Mouse (Mus musculus): ENCODE data around the gene Ift88. TPM values are rescaled to one million over a fixed set of nuclear protein-coding genes. Genes with fewer than 3 reads are reported as not detected.
"Not testable (repeated sequence)": the region's sequence is repeated elsewhere in the genome, so short reads cannot be mapped to it uniquely, and the experiment has no call there.

The Ift88 gene
- polyA plus RNA-seq, 1 experiment from 2014 or later, result 1.4 TPM

DNA sequence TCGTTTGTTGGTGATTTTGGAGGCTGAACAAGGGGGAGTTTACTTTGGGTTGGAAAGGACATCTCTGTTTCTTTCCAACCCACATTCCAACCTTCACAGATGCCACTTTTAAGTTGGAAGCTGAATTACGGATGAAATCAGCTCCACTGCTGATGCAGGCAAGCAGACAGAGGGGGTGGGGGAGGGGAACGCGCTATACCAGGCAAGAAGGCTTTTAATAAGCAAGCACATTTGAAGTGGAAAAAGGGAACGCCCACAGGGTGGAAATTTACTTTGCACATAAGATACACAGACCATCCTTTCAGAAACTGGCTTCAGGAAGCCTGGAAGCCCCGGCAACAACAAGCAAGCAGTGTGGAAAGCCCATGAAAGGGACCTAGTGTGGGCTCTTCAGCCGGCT is 11.7 kb upstream of the Ift88 start:
- WGBS (ENCODE audit: insufficient replicate concordance), result 55% methylated on average over 7 of the region's 7 CpGs

DNA sequence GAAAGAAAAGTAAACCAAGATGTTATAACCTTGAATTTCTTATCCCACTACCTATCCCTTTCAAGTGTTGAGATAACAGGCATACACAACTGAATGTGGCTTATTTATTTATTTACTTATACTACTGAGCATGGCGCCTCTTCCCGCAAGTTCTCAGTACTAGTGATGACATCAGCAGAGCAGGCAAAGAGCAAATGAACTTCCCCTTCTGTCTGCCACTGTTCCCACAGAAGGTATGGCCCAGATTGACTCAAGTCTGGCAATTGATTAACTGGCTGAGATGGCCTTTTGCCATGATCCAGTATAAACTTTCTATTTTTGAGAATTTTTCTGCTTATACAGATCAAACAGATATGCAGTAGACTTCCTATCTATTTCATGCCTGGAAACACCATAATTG is 6.7 kb upstream of the Ift88 start:
- WGBS (ENCODE audit: insufficient replicate concordance), result 60% methylated on average over 2 of the region's 2 CpGs
- no peak overlapping the region for H3K9ac ChIP-seq (ENCODE audit: low read depth, low read length)
- no peak overlapping the region for H3K4me2 ChIP-seq (ENCODE audit: low read depth, low read length)
- H3K27ac ChIP-seq (ENCODE audit: low read length), result no peak overlapping the region
- no peaks in the 10 kb centered on the region for H3K9me3 ChIP-seq (replicated peaks; ENCODE audit: control insufficient read depth, low read length)
- no peaks in the 10 kb centered on the region for H3K36me3 ChIP-seq (ENCODE audit: control insufficient read depth, insufficient read depth)
- ATAC-seq (ENCODE audit: low read depth), result peak; percentile 48; the same call in 1 of the 2 replicates
- no peaks in the 10 kb centered on the region for H3K4me1 ChIP-seq (ENCODE audit: control insufficient read depth, low read depth, low read length)
- H3K4me3 ChIP-seq (ENCODE audit: low read depth, low read length), result no peak overlapping the region
- no peaks in the 10 kb centered on the region for H3K27me3 ChIP-seq (ENCODE audit: control insufficient read depth, insufficient read depth, low read depth, low read length)

More for the DNA sequence above, 11.7 kb upstream of the Ift88 start:
- Histone ChIP-seq H3K27me3 (ENCODE audit: control insufficient read depth, insufficient read depth, low read depth, low read length) (no peaks in the 10 kb centered on the region), H3K9me3 (replicated peaks; ENCODE audit: control insufficient read depth, low read length) (no peaks in the 10 kb centered on the region), H3K36me3 (ENCODE audit: control insufficient read depth, insufficient read depth) (no peaks in the 10 kb centered on the region), H3K27ac (ENCODE audit: low read length) (no peak overlapping the region), H3K9ac (ENCODE audit: low read depth, low read length) (no peak overlapping the region), H3K4me3 (ENCODE audit: low read depth, low read length) (no peak overlapping the region), H3K4me1 (ENCODE audit: control insufficient read depth, low read depth, low read length) (no peaks in the 10 kb centered on the region; the same call in 1 of the 2 replicates), H3K4me2 (ENCODE audit: low read depth, low read length) (no peak overlapping the region)
- ATAC-seq (ENCODE audit: low read depth), result no peak

DNA sequence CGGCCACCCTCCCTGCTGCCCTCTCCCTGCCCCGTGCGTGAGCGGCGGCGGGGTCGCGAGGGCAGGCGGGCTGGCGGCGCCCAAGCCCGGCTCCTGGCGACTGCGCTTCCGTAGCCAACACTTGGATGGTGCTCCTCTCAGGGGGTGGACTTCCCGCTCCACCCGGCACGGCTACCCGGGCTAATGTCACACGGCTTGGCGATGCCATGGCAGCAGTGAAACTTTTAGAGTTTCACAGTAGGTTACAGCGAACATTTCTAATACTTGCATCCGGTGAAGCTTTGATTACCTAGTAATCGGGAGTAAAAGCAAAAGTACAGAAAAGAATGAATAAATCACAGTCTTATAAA is 325 bp downstream of the Ift88 start:
- H3K36me3 ChIP-seq (ENCODE audit: control insufficient read depth, insufficient read depth), result no peaks in the 10 kb centered on the region
- H3K27ac ChIP-seq (ENCODE audit: low read length), result no peak overlapping the region
- peak overlapping the region; percentile 87 for H3K4me3 ChIP-seq (ENCODE audit: low read depth, low read length)
- ATAC-seq (ENCODE audit: low read depth), result peak; percentile 56; the same call in 1 of the 2 replicates
- 0 out of 2 replicates have a peak, but pooled peaks cover 2% of the 10 kb centered on the region for H3K4me1 ChIP-seq (ENCODE audit: control insufficient read depth, low read depth, low read length)
- no peaks in the 10 kb centered on the region for H3K9me3 ChIP-seq (replicated peaks; ENCODE audit: control insufficient read depth, low read length)
- WGBS (ENCODE audit: insufficient replicate concordance), result under 1% methylated on average over 24 of the region's 24 CpGs
- H3K4me2 ChIP-seq (ENCODE audit: low read depth, low read length), result peak overlapping the region; percentile 97
- peak overlapping the region; percentile 80 for H3K9ac ChIP-seq (ENCODE audit: low read depth, low read length)
- no peaks in the 10 kb centered on the region for H3K27me3 ChIP-seq (ENCODE audit: control insufficient read depth, insufficient read depth, low read depth, low read length)

DNA sequence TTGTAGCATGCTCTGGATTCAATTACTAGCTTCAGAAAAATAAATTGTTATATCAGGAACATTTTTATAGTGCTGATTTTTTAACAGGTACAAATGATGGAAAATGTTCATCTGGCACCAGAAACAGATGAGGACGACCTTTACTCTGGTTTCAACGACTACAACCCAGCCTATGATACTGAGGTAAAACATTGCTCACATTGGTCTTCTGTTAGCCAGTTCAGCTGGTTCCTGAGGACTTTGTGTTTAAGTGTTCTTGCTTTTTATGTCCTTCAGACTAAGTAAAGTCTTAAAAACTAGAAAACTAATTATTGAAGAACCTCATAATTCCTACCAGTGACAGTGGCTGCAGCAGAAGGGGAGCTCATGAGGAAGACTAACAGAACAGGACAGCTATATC is 6.6 kb downstream of the Ift88 start:
- no peak overlapping the region for H3K4me3 ChIP-seq (ENCODE audit: low read depth, low read length)
- no peaks in the 10 kb centered on the region for H3K9me3 ChIP-seq (replicated peaks; ENCODE audit: control insufficient read depth, low read length)
- no peak overlapping the region for H3K4me2 ChIP-seq (ENCODE audit: low read depth, low read length)
- WGBS (ENCODE audit: insufficient replicate concordance), result 62% methylated on average over 2 of the region's 2 CpGs
- ATAC-seq (ENCODE audit: low read depth), result no peak
- no peaks in the 10 kb centered on the region for H3K36me3 ChIP-seq (ENCODE audit: control insufficient read depth, insufficient read depth)
- H3K27ac ChIP-seq (ENCODE audit: low read length), result no peak overlapping the region
- no peaks in the 10 kb centered on the region for H3K27me3 ChIP-seq (ENCODE audit: control insufficient read depth, insufficient read depth, low read depth, low read length)
- no peaks in the 10 kb centered on the region for H3K4me1 ChIP-seq (ENCODE audit: control insufficient read depth, low read depth, low read length)
- no peak overlapping the region for H3K9ac ChIP-seq (ENCODE audit: low read depth, low read length)

DNA sequence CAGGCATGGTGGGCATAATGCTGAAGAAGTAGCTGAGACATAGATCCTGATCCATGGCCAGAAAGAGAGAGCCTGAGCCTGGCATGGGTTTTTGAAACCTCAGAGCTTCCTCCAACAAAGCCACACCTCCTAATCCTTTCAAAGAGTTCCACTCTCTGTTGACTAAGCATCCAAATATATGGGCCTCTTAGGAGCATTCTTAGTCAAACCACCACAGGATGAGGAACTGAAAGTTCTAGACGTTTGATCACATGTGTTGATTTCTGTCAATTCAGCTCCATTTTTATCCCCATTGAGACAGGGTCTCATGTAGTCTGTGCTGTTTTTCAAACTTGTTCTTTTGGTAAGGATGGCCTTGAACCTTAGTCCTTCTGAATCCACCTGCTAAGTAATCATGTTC is 28.7 kb downstream of the Ift88 start:
- H3K4me3 ChIP-seq (ENCODE audit: low read depth, low read length), result no peak overlapping the region
- no peaks in the 10 kb centered on the region for H3K4me1 ChIP-seq (ENCODE audit: control insufficient read depth, low read depth, low read length)
- H3K9ac ChIP-seq (ENCODE audit: low read depth, low read length), result no peak overlapping the region
- no peak for ATAC-seq (ENCODE audit: low read depth)
- H3K9me3 ChIP-seq (replicated peaks; ENCODE audit: control insufficient read depth, low read length), result no peaks in the 10 kb centered on the region
- H3K27me3 ChIP-seq (ENCODE audit: control insufficient read depth, insufficient read depth, low read depth, low read length), result no peaks in the 10 kb centered on the region
- 32% methylated on average over 1 of the region's 1 CpGs for WGBS (ENCODE audit: insufficient replicate concordance)
- H3K27ac ChIP-seq (ENCODE audit: low read length), result no peak overlapping the region
- no peak overlapping the region for H3K4me2 ChIP-seq (ENCODE audit: low read depth, low read length)
- H3K36me3 ChIP-seq (ENCODE audit: control insufficient read depth, insufficient read depth), result no peaks in the 10 kb centered on the region

DNA sequence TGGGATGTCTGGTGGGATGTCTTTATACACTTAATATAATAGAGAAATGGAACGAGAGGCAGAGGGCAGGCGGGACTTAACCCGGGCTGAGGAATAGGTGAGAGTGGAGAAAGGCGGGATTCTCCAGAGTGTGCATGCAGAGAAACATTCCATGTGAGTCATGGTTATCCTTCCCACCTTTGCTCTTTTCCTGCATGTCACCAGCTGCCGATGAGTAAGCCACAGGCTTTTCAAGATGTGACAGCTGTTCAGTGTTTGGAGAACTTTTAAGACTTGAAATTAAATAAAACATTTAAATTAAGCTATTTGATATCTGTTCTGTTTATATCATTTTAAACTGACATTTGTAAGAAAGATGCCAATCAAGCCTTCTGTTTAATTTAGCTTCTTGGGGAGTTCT is 36.0 kb downstream of the Ift88 start:
- Histone ChIP-seq H3K4me1 (ENCODE audit: control insufficient read depth, low read depth, low read length) (no peaks in the 10 kb centered on the region), H3K36me3 (ENCODE audit: control insufficient read depth, insufficient read depth) (no peaks in the 10 kb centered on the region), H3K9ac (ENCODE audit: low read depth, low read length) (no peak overlapping the region), H3K4me3 (ENCODE audit: low read depth, low read length) (no peak overlapping the region), H3K27ac (ENCODE audit: low read length) (no peak overlapping the region), H3K27me3 (ENCODE audit: control insufficient read depth, insufficient read depth, low read depth, low read length) (no peaks in the 10 kb centered on the region), H3K4me2 (ENCODE audit: low read depth, low read length) (no peak overlapping the region), H3K9me3 (replicated peaks; ENCODE audit: control insufficient read depth, low read length) (no peaks in the 10 kb centered on the region)
- WGBS (ENCODE audit: insufficient replicate concordance), result 72% methylated on average over 5 of the region's 5 CpGs
- ATAC-seq (ENCODE audit: low read depth), result no peak

DNA sequence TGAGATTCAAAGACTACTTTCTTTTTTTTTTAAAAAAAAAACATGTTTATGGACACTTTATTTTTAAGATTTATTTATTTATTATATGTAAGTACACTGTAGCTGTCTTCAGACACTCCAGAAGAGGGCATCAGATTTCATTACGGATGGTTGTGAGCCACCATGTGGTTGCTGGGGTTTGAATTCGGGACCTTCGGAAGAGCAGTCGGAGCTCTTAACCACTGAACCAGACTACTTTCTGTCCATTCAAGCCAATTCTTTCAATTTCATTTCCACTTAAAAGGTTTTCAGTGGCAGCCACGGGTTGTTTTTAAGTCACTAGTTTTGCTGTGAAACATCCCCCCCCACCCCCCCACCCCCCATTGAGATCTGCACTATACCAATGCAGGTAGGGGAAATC is 36.5 kb downstream of the Ift88 start:
- H3K4me2 ChIP-seq (ENCODE audit: low read depth, low read length); ATAC-seq (ENCODE audit: low read depth); H3K9ac ChIP-seq (ENCODE audit: low read depth, low read length); H3K36me3 ChIP-seq (ENCODE audit: control insufficient read depth, insufficient read depth); H3K27ac ChIP-seq (ENCODE audit: low read length); H3K4me3 ChIP-seq (ENCODE audit: low read depth, low read length); H3K27me3 ChIP-seq (ENCODE audit: control insufficient read depth, insufficient read depth, low read depth, low read length); H3K9me3 ChIP-seq (replicated peaks; ENCODE audit: control insufficient read depth, low read length); H3K4me1 ChIP-seq (ENCODE audit: control insufficient read depth, low read depth, low read length): not testable (repeated sequence)
- WGBS (ENCODE audit: insufficient replicate concordance), result 64% methylated on average over 5 of the region's 5 CpGs

DNA sequence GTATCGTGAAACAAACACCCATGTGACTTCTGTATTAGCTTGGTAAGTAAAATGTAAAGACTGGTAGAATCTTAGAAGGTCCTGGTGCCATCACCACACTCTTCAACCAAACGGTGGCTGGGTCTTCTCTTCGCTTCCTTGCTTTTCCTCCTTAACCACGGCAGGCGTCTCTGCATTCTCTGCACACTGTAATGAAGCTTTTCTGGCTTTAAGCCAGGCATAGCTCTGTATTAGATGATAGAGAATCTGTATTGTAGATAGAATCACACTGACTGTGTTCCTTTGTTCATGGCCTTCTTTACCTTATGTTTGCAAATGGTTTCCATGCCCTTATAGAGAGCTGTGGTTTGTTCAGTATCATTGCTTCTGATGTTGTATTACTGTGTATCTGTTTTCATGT is 39.0 kb downstream of the Ift88 start:
- Histone ChIP-seq H3K36me3 (ENCODE audit: control insufficient read depth, insufficient read depth) (no peaks in the 10 kb centered on the region), H3K27ac (ENCODE audit: low read length) (no peak overlapping the region), H3K4me1 (ENCODE audit: control insufficient read depth, low read depth, low read length) (no peaks in the 10 kb centered on the region), H3K9ac (ENCODE audit: low read depth, low read length) (no peak overlapping the region), H3K4me3 (ENCODE audit: low read depth, low read length) (no peak overlapping the region), H3K27me3 (ENCODE audit: control insufficient read depth, insufficient read depth, low read depth, low read length) (no peaks in the 10 kb centered on the region), H3K9me3 (replicated peaks; ENCODE audit: control insufficient read depth, low read length) (no peaks in the 10 kb centered on the region), H3K4me2 (ENCODE audit: low read depth, low read length) (no peak overlapping the region)
- ATAC-seq (ENCODE audit: low read depth), result no peak
- WGBS (ENCODE audit: insufficient replicate concordance), result 59% methylated on average over 5 of the region's 5 CpGs

DNA sequence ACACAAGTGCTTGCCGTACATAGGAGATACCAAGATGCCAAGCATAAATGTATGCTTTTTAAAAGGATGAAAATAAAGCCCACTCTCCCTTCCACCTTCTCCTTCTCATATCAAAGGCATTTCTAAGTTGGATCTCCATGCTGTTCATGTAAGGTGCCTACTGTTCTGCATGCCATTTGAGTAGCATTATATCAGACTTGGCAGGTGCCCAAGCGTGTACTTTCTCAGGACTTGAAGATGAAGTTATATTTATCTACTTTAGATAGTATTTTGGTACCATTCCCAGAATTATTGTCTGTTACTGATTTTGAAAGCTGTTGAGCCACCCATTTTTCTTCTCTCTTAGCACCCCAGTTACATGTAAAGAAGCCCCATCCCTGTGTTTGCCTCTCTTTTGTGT is 51.2 kb downstream of the Ift88 start:
- WGBS (ENCODE audit: insufficient replicate concordance), result 69% methylated on average over 2 of the region's 2 CpGs
- Histone ChIP-seq H3K27me3 (ENCODE audit: control insufficient read depth, insufficient read depth, low read depth, low read length) (no peaks in the 10 kb centered on the region), H3K4me3 (ENCODE audit: low read depth, low read length) (no peak overlapping the region), H3K36me3 (ENCODE audit: control insufficient read depth, insufficient read depth) (no peaks in the 10 kb centered on the region), H3K4me1 (ENCODE audit: control insufficient read depth, low read depth, low read length) (no peaks in the 10 kb centered on the region), H3K4me2 (ENCODE audit: low read depth, low read length) (no peak overlapping the region), H3K9ac (ENCODE audit: low read depth, low read length) (no peak overlapping the region), H3K9me3 (replicated peaks; ENCODE audit: control insufficient read depth, low read length) (no peaks in the 10 kb centered on the region), H3K27ac (ENCODE audit: low read length) (no peak overlapping the region)
- no peak for ATAC-seq (ENCODE audit: low read depth)

DNA sequence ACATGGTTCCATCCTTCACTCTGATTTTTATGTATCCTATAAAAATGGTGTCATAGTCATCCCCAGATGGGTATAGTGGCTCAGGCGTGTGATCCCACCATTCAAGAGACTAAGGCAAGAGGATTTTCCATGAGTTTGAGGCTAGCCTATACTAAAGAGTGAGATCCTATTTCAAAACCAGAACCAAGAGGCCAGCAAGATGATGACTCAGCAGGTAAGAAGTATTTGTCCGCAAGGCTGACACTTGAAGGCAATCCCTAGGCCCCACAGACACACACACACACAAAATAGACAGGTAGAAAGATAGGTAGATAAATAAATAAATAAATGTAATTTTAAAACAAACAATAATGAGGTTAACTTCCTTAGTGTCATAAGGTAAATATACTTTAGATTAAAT is 58.4 kb downstream of the Ift88 start:
- no peaks in the 10 kb centered on the region for H3K27me3 ChIP-seq (ENCODE audit: control insufficient read depth, insufficient read depth, low read depth, low read length)
- H3K4me2 ChIP-seq (ENCODE audit: low read depth, low read length), result no peak overlapping the region
- no peaks in the 10 kb centered on the region for H3K36me3 ChIP-seq (ENCODE audit: control insufficient read depth, insufficient read depth)
- no peak overlapping the region for H3K9ac ChIP-seq (ENCODE audit: low read depth, low read length)
- no peak for ATAC-seq (ENCODE audit: low read depth)
- H3K4me3 ChIP-seq (ENCODE audit: low read depth, low read length), result no peak overlapping the region
- H3K9me3 ChIP-seq (replicated peaks; ENCODE audit: control insufficient read depth, low read length), result no peaks in the 10 kb centered on the region
- H3K4me1 ChIP-seq (ENCODE audit: control insufficient read depth, low read depth, low read length), result no peaks in the 10 kb centered on the region
- H3K27ac ChIP-seq (ENCODE audit: low read length), result no peak overlapping the region
- WGBS (ENCODE audit: insufficient replicate concordance), result 68% methylated on average over 2 of the region's 2 CpGs
